Mouse (Mus musculus) T-helper 1 cell (primary cell): ENCODE data around the gene Tsen15.
"Not testable (repeated sequence)": the region's sequence is repeated elsewhere in the genome, so short reads cannot be mapped to it uniquely, and the experiment has no call there.

Experiments used
- in situ Hi-C: fragments of 300-600 bp; cut with MboI, MseI; formaldehyde crosslinking; loops from one replicate; pipeline ENCODE4 v1.15.1; 2025; ENCODE audit warnings: high pct_unique_total_duplicates

Gene Tsen15

DNA sequence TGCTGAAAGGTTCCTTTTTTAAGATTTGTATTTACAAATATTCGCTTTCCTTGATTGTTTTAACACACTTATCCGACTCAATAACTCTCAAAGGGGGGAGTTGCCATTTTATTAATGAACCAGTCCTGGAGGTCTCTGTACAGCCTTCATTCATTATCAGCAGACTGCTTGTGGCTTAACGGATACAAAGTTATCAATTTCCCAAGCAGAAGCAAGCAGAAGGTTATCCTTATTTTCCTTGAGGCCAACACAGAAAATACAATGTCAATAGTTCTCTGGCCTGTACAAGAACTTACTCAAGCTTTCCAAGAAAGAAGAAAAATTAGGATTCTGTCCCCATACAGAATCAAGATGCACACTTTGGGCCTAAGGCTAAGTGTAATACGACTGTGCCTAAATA is 795 bp downstream of the Tsen15 start:
- in situ Hi-C loops, result not testable (repeated sequence)

DNA sequence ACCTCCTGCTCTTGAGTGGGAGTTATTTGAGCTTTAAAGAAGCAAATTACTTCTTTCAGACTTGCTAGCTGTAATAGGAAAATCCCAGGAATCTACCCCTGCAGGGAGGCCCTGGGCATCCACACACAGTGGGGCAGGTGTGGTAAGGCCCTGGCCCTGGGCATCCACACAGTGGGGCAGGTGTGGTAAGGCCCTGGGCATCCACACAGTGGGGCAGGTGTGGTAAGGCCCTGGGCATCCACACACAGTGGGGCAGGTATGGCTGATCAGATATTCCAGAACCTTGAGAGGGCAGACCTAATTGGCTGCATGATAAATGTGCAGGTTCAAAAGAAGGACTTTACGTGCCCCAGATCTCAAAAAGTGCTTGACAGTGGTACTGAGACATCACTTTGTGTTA is 1.9 kb downstream of the Tsen15 start:
- in situ Hi-C loops, result no loop called here

DNA sequence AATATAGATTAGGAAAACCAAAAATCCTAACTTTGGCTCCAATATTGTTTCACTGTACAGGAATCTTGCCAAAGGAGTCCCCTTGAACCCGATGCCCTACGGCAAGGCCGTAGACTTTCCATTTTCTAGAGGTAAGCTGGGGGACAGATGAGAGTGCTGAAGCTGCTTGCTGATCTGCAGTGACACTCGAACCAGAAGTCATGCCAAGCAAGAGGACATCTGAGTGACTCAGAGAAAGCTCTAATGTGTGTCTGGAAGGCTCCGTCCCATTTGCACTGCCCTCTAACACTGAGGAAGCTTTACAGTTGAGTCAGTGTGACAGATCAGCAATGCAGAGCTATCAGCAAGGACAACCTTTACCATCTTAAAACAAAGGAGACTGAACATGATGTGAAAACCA is 8.2 kb downstream of the Tsen15 start:
- in situ Hi-C loops, result loop anchor here (10.0 kb wide), 1 partner anchor 554 kb away; no protein-coding TSS in a partner anchor

DNA sequence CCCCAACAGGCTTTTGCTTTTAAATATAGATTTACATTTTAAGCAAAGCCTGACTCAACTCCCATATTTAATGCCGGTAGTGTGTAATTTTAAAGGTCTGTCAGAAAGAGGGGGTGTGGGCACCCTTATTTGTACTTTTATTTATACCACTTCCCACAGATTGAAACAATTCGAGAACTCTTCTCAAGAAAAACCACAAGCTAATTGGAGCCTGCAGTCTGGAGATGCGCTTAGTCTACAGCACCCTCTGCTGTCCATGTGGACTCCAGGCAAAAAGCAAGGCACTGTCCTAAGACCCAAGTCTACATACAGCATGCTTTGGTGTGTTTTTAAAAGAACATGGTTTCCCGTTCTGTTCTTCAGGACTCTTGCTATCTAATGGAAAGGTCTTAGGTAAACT is 17.3 kb downstream of the Tsen15 start:
- in situ Hi-C loops, result no loop called here

DNA sequence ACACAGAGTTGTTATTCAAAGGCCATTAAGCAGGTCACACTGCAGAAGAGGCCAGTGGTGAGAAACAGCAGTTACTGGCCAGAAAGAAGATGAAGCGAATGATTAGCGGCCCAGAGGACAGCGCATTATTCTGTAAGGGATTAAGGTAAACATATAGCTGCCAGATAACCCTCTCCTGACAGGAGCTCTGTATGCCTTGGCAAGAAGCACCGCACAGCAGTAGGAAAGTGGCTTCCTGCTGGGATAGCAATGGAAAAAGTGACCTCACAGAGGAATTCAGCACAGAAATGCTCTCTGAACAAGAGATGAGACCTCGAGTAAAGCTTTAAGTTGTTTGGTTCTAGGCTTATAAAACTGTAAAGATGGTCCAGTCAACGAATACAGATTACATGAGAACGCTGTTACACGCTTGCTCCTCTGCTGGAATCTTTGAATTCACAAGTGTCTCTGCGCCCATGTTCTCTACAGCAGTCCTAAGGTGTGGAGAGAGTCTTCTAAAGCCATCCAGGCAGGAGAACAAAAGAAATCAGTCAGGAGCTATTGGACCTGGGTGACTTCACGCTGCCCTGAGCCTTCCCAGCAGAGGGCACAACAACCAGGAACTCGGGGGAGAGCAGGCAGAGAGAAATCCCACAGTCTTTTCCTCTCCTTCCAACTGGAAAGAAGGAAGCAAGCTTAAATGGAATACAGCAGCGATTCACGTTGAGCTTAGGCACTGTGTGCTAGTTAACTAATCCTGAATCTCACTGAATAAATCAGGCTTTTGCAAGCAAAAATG is 18.0 kb downstream of the Tsen15 start:
- in situ Hi-C loops, result no loop called here

DNA sequence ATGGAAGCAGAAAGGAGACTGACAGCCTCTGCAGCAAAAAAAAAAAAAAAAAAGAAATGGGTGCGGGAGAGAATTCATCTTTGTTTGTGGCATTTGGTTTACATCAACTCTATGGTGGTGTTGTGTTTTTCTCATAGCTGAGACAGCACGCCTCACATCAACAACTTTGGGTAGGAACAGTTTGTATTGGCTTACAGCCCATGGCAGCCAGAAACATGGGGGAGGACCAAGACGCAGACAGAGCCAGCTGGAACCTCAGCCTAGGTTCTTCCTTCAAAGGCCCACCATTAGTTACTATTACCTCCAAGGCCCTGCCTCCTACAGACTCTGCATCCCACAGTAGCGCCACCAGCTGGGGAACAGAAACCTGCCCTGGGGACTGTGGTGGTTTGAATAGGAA is 29.8 kb downstream of the Tsen15 start:
- in situ Hi-C loops, result no loop called here

DNA sequence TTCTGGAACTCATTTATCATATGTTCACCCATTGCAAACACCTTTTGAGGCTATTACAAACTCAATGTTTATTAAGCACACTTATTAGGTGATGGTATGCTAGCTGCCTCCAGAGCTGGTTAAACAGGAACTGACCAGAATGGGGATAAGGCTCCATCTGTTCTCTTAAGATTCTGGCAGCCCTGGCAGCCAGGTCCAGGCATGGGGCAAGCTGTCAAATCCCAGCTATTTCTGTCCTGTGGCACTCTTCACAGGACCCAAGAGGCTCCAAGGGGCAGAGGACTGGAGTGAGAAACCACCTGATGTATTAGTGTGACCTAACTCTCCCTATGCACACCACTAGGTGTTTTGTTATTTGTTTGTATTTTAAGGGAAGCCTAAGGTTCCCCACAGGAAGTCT is 38.5 kb downstream of the Tsen15 start:
- in situ Hi-C loops, result no loop called here

DNA sequence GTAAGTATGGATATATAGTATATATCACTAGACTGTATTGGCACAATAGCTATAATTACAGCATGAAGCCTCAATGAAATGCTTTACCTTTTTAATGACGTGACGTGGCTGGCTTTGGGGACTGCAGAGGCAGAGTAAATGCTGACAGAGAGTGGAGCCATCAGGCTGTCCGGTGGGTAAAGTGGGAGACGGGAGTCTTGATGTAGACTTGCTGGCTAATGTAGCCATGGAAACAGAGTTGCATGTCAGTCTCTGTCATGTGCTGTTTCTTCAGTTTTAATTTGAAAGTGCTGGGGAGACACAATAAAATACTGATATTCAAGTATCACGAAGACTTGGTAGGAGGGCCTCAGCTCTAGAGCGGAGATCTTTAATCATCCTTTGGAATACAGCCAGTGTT is 62.5 kb downstream of the Tsen15 start:
- in situ Hi-C loops, result no loop called here
